Mouse (Mus musculus) neural tube, embryonic 13.5 days (tissue): ENCODE measurements around the gene Rassf4. TPM values are rescaled to one million over a fixed set of nuclear protein-coding genes. Genes with fewer than 3 reads are reported as not detected.
"Not testable (repeated sequence)": the region's sequence is repeated elsewhere in the genome, so short reads cannot be mapped to it uniquely, and the experiment has no call there.

ENCODE experiments used
- ATAC-seq: fragments of 200-750 bp; cut with Nextera tagmentation; 2 replicates; pipeline ENCODE4 v1.8.0; 2017; ENCODE audit warnings: low read depth, mild to moderate bottlenecking, moderate TSS enrichment, moderate library complexity
- H3K27ac ChIP-seq: fragments of 300-500 bp; sonication (generic); replicated peaks from 2 replicates; pipeline ENCODE4 v1.5.1; 2015; ENCODE audit warnings: moderate library complexity, mild to moderate bottlenecking, inconsistent platforms
- H3K27me3 ChIP-seq: fragments of 300-500 bp; sonication (generic); 2 replicates; pipeline ENCODE4 v1.6.1; 2015; ENCODE audit warnings: mild to moderate bottlenecking, inconsistent platforms
- H3K36me3 ChIP-seq: fragments of 300-500 bp; sonication (generic); 2 replicates; pipeline ENCODE4 v1.6.1; 2015; ENCODE audit warnings: mild to moderate bottlenecking, inconsistent platforms
- H3K4me1 ChIP-seq: fragments of 300-500 bp; sonication (generic); replicated peaks from 2 replicates; pipeline ENCODE4 v1.6.1; 2015; ENCODE audit warnings: inconsistent platforms
- H3K4me2 ChIP-seq: fragments of 300-500 bp; sonication (generic); 2 replicates; pipeline ENCODE4 v1.6.1; 2015; ENCODE audit warnings: inconsistent platforms, mild to moderate bottlenecking, moderate library complexity
- H3K4me3 ChIP-seq: fragments of 300-500 bp; sonication (generic); 2 replicates; pipeline ENCODE4 v1.5.1; 2015; ENCODE audit warnings: mild to moderate bottlenecking, inconsistent platforms
- H3K9ac ChIP-seq: fragments of 300-500 bp; sonication (generic); 2 replicates; pipeline ENCODE4 v1.6.1; 2015; ENCODE audit warnings: moderate library complexity, mild to moderate bottlenecking, inconsistent platforms
- H3K9me3 ChIP-seq: fragments of 300-500 bp; sonication (generic); 2 replicates; pipeline ENCODE4 v1.6.1; 2016; ENCODE audit warnings: inconsistent platforms
- WGBS: fragments of 180-500 bp; shearing (Covaris S2); methylation state at CpG from one replicate; pipeline ENCODE4 v1.1.7; 2015; 5-methylcytosine and 5-hydroxymethylcytosine counted together
- polyA plus RNA-seq: library from polyadenylated mRNA; unstranded; fragments of >200 nt; fragmentation: Nextera tagmentation; extraction: Ambion mirVana; gene quantifications from 2 replicates; pipeline ENCODE4 v1.2.1, GENCODE M21; 2015

Rassf4 gene
- polyA plus RNA-seq, 1 experiment from 2014 or later, result 25.3 TPM

DNA sequence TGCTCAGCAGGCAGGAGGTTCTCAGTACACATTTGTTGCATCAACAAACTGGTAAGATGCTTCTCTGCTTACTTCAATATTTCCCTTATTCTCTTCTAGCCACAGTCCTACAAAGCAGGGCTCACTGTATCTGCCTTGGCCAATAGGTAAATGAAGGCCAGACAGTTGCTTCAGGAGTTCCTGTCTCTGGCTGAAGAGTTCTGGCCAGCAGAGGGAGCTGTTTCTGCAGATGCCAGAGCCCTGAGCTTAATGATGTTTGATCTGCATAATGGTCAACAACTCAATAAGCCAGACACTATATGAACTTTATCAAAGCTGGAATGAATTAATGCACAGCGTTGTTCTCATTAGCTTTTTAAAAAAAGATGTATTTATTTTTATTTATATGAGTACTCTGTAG is 41.6 kb downstream of the Rassf4 start:
- Histone ChIP-seq H3K36me3 (peaks cover 5% of the 10 kb centered on the region; the same call in 1 of the 2 replicates), H3K27me3 (no peaks in the 10 kb centered on the region), H3K4me3 (no peak overlapping the region), H3K9me3 (no peaks in the 10 kb centered on the region), H3K4me2 (no peak overlapping the region), H3K27ac (no peak overlapping the region), H3K4me1 (peaks cover 20% of the 10 kb centered on the region), H3K9ac (no peak overlapping the region)
- 60% methylated on average over 1 of the region's 1 CpGs for WGBS
- no peak for ATAC-seq

- Histone ChIP-seq H3K9me3 (no peaks in the 10 kb centered on the region), H3K27ac (peak overlapping the region; percentile 96), H3K36me3 (peaks cover 20% of the 10 kb centered on the region), H3K4me3 (no peak overlapping the region), H3K27me3 (no peaks in the 10 kb centered on the region), H3K9ac (no peak overlapping the region), H3K4me1 (peaks cover 31% of the 10 kb centered on the region), H3K4me2 (peak overlapping the region; percentile 83; the same call in 1 of the 2 replicates)
- WGBS, result 70% methylated on average over 10 of the region's 10 CpGs
- no peak for ATAC-seq
Measured at GRCm38 (mm10) chr6:116629766-116630165, 44.0 kb downstream of the Rassf4 start.

DNA sequence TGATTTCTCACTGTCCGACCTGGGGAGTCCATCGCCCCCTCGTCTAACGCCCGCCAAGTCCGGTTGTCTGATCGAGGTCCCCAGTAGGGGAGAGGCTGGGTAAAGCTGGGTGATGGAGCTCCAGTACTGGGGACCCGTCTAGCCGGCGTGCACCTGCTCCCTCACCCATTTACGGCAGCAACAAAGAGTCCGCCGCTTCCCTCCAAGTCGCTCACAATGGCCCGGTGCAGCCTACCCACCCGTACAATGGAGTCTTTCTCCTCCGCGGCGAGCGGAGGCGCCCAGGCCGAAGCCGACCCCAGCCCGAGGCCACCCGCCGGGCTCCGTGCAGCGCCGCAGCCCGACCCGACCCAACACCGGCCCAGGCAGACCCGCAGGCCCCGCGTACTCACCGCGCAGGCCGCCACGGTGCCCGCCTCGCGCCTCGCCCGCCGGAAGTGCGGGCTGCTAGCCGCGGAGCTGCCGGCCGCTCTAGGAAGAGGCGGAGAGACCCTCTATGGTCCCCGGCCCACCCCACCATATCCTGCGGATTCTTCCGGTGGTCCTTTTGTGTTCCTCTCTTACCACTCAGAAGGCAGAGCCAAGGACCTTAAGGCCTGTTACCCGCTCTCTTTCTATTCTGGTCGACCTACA is 45.1 kb downstream of the Rassf4 start, which contains the start of gene Zfp422:
Zfp422 (minus strand) TSS at position 461 of the 633 bp plus-strand sequence.
- peaks cover 29% of the 10 kb centered on the region for H3K36me3 ChIP-seq
- under 1% methylated on average over 56 of the region's 56 CpGs for WGBS
- peak; percentile 97 for ATAC-seq

DNA sequence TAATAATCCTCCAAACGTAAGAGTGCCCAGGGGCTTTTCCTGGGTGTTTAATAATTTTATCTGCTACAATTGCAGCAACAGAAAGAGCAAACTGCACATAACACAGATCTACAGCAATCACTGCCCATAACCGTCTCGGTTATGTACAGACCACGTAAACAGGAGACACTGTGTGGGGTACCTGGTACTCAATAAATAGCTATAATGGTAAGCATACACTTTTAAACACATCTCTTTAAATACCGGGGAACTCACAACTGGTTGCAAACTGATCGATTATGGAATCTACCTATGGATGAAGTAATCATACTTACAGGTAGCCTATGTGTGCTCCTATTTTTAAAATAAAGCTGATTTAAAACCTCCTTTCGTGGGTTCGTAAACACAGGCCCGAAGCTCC is 45.7 kb downstream of the Rassf4 start:
- H3K27ac ChIP-seq, result peak overlapping the region; percentile 96
- H3K36me3 ChIP-seq, result peaks cover 32% of the 10 kb centered on the region
- no peak for ATAC-seq
- WGBS, result 15% methylated on average over 9 of the region's 9 CpGs
- H3K9ac ChIP-seq, result peak overlapping the region; percentile 93
- peak overlapping the region; percentile 71 for H3K4me3 ChIP-seq
- H3K27me3 ChIP-seq, result no peaks in the 10 kb centered on the region
- H3K4me1 ChIP-seq, result peaks cover 31% of the 10 kb centered on the region
- H3K9me3 ChIP-seq, result no peaks in the 10 kb centered on the region
- peak overlapping the region; percentile 83 for H3K4me2 ChIP-seq

More for the DNA sequence above, 45.1 kb downstream of the Rassf4 start, which contains the start of gene Zfp422:
- Histone ChIP-seq H3K4me1 (peaks cover 31% of the 10 kb centered on the region), H3K9ac (peak within 1 kb of the TSS; percentile 93), H3K4me2 (peak within 1 kb of the TSS; percentile 83), H3K9me3 (no peaks in the 10 kb centered on the region), H3K27ac (peak within 1 kb of the TSS; percentile 96), H3K27me3 (no peaks in the 10 kb centered on the region), H3K4me3 (peak within 1 kb of the TSS; percentile 71)

DNA sequence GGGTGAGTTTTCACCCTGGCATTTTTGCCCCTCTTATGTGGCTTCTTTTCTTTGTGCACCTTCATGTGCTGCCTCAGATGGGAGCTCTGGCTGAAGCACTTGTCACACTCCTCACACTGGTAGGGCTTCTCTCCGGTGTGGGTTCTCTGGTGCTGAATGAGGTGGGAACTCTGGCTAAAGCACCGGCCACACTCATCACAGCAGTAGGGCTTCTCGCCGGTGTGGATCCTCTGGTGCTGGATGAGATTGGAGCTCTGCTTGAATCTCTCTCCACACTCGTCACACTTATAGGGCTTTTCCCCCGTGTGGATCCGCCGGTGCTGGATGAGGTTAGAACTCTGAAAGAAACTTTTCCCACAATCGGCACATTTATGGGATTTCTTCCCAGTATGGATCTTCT is 47.3 kb downstream of the Rassf4 start:
- H3K9ac ChIP-seq, H3K9me3 ChIP-seq, H3K4me3 ChIP-seq, H3K4me2 ChIP-seq, H3K27ac ChIP-seq, ATAC-seq, H3K27me3 ChIP-seq: not testable (repeated sequence)
- H3K36me3 ChIP-seq, result peaks cover 32% of the 10 kb centered on the region
- WGBS, result 96% methylated on average over 9 of the region's 9 CpGs
- peaks cover 31% of the 10 kb centered on the region for H3K4me1 ChIP-seq

DNA sequence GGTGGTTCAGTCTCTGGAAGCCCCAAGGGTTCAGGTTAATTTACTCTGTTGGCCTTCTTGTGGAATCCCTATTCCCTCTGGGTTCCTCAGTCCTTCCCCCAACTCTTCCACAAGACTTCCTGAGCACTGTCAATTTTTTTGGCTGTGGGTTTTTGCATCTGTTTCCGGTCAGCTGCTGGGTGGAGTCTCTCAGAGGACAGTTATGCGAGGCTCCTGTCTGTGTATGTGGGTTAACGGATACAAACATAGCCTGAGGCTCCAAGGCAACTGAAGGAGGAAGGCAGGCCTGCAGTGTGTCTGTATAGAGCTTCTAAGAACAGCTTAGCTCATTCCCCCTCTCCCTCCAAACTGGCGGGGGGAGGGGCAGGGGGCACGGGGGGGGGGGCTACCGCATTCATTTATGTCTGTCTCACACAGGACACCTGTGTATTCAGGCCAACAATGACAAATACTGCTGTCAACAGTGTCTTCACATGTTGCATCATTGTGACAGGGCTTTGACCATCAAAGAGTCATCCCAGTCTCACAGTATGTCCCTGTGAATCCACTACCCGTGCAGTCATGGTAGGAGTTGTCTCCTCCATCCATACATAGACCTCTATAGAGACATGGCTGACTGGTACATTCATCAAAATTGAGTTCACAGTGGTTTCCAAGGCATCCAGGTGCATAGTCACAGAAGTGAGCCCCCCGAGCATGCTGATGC is 52.3 kb downstream of the Rassf4 start:
- H3K4me1 ChIP-seq, result peaks cover 7% of the 10 kb centered on the region
- H3K4me2 ChIP-seq, result no peak overlapping the region
- no peak for ATAC-seq
- H3K36me3 ChIP-seq, result peaks cover 25% of the 10 kb centered on the region
- no peak overlapping the region for H3K9ac ChIP-seq
- no peaks in the 10 kb centered on the region for H3K9me3 ChIP-seq
- H3K27me3 ChIP-seq, result no peaks in the 10 kb centered on the region
- no peak overlapping the region for H3K27ac ChIP-seq
- 72% methylated on average over 8 of the region's 8 CpGs for WGBS
- no peak overlapping the region for H3K4me3 ChIP-seq

GRCm38 (mm10) chr6:116618073-116618472 is 55.7 kb downstream of the Rassf4 start:
- H3K27ac ChIP-seq, result no peak overlapping the region
- no peak overlapping the region for H3K4me3 ChIP-seq
- no peak overlapping the region for H3K9ac ChIP-seq
- H3K4me2 ChIP-seq, result no peak overlapping the region
- ATAC-seq, result no peak
- no peaks in the 10 kb centered on the region for H3K4me1 ChIP-seq
- no peaks in the 10 kb centered on the region for H3K36me3 ChIP-seq
- no peaks in the 10 kb centered on the region for H3K9me3 ChIP-seq
- H3K27me3 ChIP-seq, result no peaks in the 10 kb centered on the region

DNA sequence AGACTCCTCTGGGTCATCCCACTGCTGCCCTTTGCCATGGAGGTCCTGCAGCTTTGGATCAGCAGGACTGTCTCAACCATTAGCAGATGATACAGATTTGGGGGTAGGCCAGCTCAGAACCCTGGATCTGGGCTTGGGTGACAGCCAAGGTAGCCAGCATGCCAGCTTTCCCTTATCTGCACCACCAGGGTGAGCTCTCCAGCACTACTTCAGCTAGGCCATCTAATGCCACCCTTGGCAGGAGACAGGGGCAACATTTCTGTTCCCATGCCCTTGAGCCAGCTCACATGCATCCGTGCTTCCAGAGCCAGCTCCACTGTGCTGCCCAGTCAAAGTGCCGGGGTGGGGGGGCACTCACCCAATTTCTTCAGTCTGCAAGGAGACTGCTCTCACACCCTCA is 58.0 kb downstream of the Rassf4 start:
- H3K4me1 ChIP-seq, result no peaks in the 10 kb centered on the region
- no peak overlapping the region for H3K4me3 ChIP-seq
- H3K36me3 ChIP-seq, result no peaks in the 10 kb centered on the region
- H3K27ac ChIP-seq, result no peak overlapping the region
- no peak for ATAC-seq
- no peak overlapping the region for H3K9ac ChIP-seq
- no peaks in the 10 kb centered on the region for H3K9me3 ChIP-seq
- WGBS, result 95% methylated on average over 2 of the region's 2 CpGs
- no peaks in the 10 kb centered on the region for H3K27me3 ChIP-seq
- H3K4me2 ChIP-seq, result no peak overlapping the region

GRCm38 (mm10) chr6:116607230-116607629 is 66.5 kb downstream of the Rassf4 start:
- H3K36me3 ChIP-seq, result no peaks in the 10 kb centered on the region
- 41% methylated on average over 4 of the region's 4 CpGs for WGBS
- ATAC-seq, result no peak
- H3K9ac ChIP-seq, result no peak overlapping the region
- H3K4me1 ChIP-seq, result no peaks in the 10 kb centered on the region
- no peak overlapping the region for H3K4me3 ChIP-seq
- no peaks in the 10 kb centered on the region for H3K9me3 ChIP-seq
- H3K4me2 ChIP-seq, result no peak overlapping the region
- H3K27me3 ChIP-seq, result no peaks in the 10 kb centered on the region
- no peak overlapping the region for H3K27ac ChIP-seq

DNA sequence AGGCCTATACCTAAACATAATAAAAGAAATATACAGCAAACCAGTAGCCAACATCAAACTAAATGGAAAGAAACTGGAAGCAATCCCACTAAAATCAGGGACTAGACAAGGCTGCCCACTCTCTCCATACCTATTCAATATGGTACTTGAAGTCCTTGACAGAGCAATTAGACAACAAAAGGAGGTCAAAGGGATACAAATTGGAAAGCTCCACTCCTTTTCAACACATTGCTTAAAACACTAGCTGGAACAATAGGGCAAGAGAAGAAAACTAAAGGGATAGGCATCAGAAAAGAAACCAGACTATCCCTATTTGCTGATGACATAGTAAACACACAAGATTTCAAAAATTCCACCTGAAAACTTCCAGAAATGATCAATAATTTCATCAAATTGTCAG is 72.8 kb downstream of the Rassf4 start:
- not testable (repeated sequence) for H3K9me3 ChIP-seq, ATAC-seq

DNA sequence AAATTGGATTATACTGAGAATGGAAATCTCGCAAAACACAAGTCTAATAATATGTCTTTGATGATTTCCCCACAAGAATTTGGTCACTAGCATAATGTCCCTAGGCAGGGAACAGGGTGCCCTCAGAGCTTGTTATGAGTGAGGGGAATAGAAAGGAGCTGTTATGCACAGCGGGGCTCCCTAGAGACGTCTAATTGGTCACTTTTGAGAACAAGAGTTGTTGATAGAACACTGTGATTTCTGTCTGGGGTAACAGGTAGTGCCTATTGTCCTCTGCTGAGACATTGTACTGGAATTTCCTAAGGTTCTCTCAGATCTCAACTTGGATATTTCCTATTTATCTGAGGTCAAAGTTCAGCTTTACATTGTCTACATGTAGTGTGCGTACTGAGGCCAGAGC is 89.7 kb downstream of the Rassf4 start, which contains the start of gene Olfr215:
Olfr215 (minus strand) TSS at position 101 of the 400 bp plus-strand sequence.
- WGBS, result 70% methylated on average over 4 of the region's 4 CpGs
- no peak within 1 kb of the TSS for H3K4me3 ChIP-seq

More for the DNA sequence above, 72.8 kb downstream of the Rassf4 start:
- not testable (repeated sequence) for H3K4me2 ChIP-seq, H3K36me3 ChIP-seq, H3K9ac ChIP-seq, H3K27me3 ChIP-seq, H3K4me3 ChIP-seq, H3K4me1 ChIP-seq, H3K27ac ChIP-seq

More for the DNA sequence above, 89.7 kb downstream of the Rassf4 start, which contains the start of gene Olfr215:
- no peak within 1 kb of the TSS for H3K4me2 ChIP-seq
- no peaks in the 10 kb centered on the region for H3K36me3 ChIP-seq
- no peak within 1 kb of the TSS for H3K9ac ChIP-seq
- H3K27me3 ChIP-seq, result no peaks in the 10 kb centered on the region
- H3K4me1 ChIP-seq, result no peaks in the 10 kb centered on the region
- no peak for ATAC-seq
- no peaks in the 10 kb centered on the region for H3K9me3 ChIP-seq
- H3K27ac ChIP-seq, result no peak within 1 kb of the TSS
